Comparison of ENCODE assay signal across 8 mouse cellular contexts in the genomic region with DNA sequence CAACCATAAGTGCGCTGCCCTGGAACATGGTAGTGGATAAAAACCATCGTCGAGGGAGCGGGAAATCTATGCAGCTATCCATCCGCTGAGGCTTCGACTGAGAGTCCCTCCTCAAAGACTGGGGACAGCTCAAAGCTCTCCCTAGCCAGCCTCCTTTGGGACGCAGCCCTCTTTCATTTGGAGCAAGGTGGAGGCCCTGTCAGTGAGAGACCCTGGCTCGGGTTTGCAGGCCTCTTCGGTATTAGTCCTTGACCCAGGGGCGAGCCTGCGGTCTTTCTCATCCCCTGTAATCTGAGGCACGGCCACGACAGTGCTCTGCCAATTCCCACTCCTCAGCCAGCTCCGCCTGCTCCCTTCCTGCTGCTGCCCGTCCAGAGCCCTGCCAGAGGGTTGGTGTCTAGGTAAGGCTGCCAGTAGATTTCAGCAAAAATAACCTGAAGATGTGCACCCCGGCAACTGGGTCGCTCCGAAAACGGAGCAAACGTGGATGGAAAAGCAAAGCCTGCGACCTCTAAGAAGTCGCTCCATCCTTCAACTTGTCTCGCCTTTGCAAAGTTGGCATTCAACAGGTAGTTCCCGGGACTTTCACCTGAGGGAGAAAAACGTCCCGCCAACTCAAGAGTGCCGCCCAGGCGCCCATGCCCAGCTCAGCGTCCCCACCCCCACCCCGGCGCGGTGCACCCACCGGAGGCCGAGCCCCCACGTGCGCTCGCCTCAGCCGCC. TPM values are rescaled to one million over a fixed set of nuclear protein-coding genes. Genes with fewer than 3 reads are reported as not detected.
DNase-seq lines count a peak whose midpoint lies in the region; ATAC-seq and TF ChIP-seq lines count a peak whose summit lies in the region.

No protein-coding gene starts in this region.

- H3K27me3 ChIP-seq in intestine, embryonic 15.5 days (replicated peaks), result no peaks in the 10 kb centered on the region
- H3K27me3 ChIP-seq in liver, embryonic 16.5 days (ENCODE audit: control insufficient read depth, insufficient read depth, low read depth, low read length), result peaks cover 11% of the 10 kb centered on the region

- no peaks in the 10 kb centered on the region for H3K36me3 ChIP-seq in intestine, embryonic 15.5 days
- no peaks in the 10 kb centered on the region for H3K36me3 ChIP-seq in liver, embryonic 16.5 days (ENCODE audit: control insufficient read depth, insufficient read depth)

- H3K27ac ChIP-seq in intestine, embryonic 15.5 days, result peak overlapping the region; percentile 77
- no peak overlapping the region for H3K27ac ChIP-seq in liver, embryonic 16.5 days (ENCODE audit: low read length)

- peaks cover 11% of the 10 kb centered on the region; the same call in 1 of the 2 replicates for H3K4me1 ChIP-seq in intestine, embryonic 15.5 days (replicated peaks)
- H3K4me1 ChIP-seq in liver, embryonic 16.5 days (ENCODE audit: control insufficient read depth, low read depth, low read length), result peaks cover 22% of the 10 kb centered on the region

- WGBS in intestine, embryonic 15.5 days, result 1% methylated on average over 38 of the region's 38 CpGs
- 2% methylated on average over 38 of the region's 38 CpGs for WGBS in liver, embryonic 16.5 days (ENCODE audit: insufficient replicate concordance)

- ATAC-seq in intestine, embryonic 15.5 days, result peak; percentile 13; the same call in 1 of the 2 replicates
- ATAC-seq in liver, embryonic 16.5 days (ENCODE audit: low read depth), result no peak; the same call in 1 of the 2 replicates
- no peak for ATAC-seq in megakaryocyte-erythroid progenitor cell, adult 5-6 weeks (replicated peaks; ENCODE audit: low FRiP score, low TSS enrichment, poor library complexity, severe bottlenecking)

- DNase-seq in thymus, postnatal 14 days, result peak; percentile 48
- no peak for DNase-seq in thymus, postnatal 4 days
- peak; percentile 41 for DNase-seq in brain, embryonic 14.5 days (ENCODE audit: low read depth)
- DNase-seq in frontal cortex, postnatal 36 days (ENCODE audit: low spot score in 2 of 2), result peak; percentile 14 to 25
- peak; percentile 49 for DNase-seq in ovary, adult 18-20 months (ENCODE audit: low spot score)

- TF ChIP-seq POLR2A in brain, embryonic 14.5 days (IDR thresholded peaks at IDR 0.05; ENCODE audit: borderline replicate concordance, extremely low read depth, insufficient read depth, insufficient read length, poor library complexity, severe bottlenecking), result no peak

- peak overlapping the region; percentile 85 for H3K9ac ChIP-seq in intestine, embryonic 15.5 days
- H3K9ac ChIP-seq in liver, embryonic 16.5 days (ENCODE audit: low read depth, low read length), result peak overlapping the region; percentile 75

- H3K4me2 ChIP-seq in intestine, embryonic 15.5 days (replicated peaks), result peak overlapping the region; percentile 93
- peak overlapping the region; percentile 100 for H3K4me2 ChIP-seq in liver, embryonic 16.5 days (ENCODE audit: low read depth, low read length)

- H3K9me3 ChIP-seq in intestine, embryonic 15.5 days, result no peaks in the 10 kb centered on the region
- H3K9me3 ChIP-seq in liver, embryonic 16.5 days (replicated peaks; ENCODE audit: control insufficient read depth, low read length), result no peaks in the 10 kb centered on the region

- no peak for TF ChIP-seq CTCF in brain, embryonic 14.5 days (IDR thresholded peaks at IDR 0.05; ENCODE audit: borderline replicate concordance, extremely low read depth, insufficient read depth, insufficient read length)

- peak overlapping the region; percentile 88 for H3K4me3 ChIP-seq in intestine, embryonic 15.5 days (replicated peaks)
- peak overlapping the region; percentile 77 for H3K4me3 ChIP-seq in liver, embryonic 16.5 days (ENCODE audit: low read depth, low read length)

RNA-seq across cellular contexts. Expression of a gene that starts 1.0 kb away (rescaled TPM):
- polyA plus RNA-seq in brain, embryonic 14.5 days (2012; rRNA removed), result 3.4 and 7.5 TPM in 2 replicates
- 9.0 and 9.6 TPM in 2 replicates for polyA plus RNA-seq in intestine, embryonic 15.5 days (2015; fragmentation: Nextera tagmentation; extraction: Ambion mirVana)
- polyA plus RNA-seq in liver, embryonic 16.5 days (2015; fragmentation: Nextera tagmentation; extraction: Ambion mirVana), result 2.9 and 3.1 TPM in 2 replicates
- total RNA-seq in megakaryocyte-erythroid progenitor cell, adult 5-6 weeks (2014; fragmentation: Nextera tagmentation), result 12.2 and 13.7 TPM in 2 replicates
- 3.8 and 4.6 TPM in 2 replicates for total RNA-seq in megakaryocyte-erythroid progenitor cell, adult 5-6 weeks (2017)
